Mouse (Mus musculus) CH12.LX (cell line): ENCODE measurements at regions not wholly inside any gene's neighbourhood (a gene's known extent, or its start where the extent isn't known, plus 50 kb on each side); places are given as distances from the start of the nearest gene placed in this dataset.

ENCODE experiments used
- DNase-seq: peaks from one replicate; pipeline ENCODE4 v3.0.0-alpha.2; 2013; ENCODE audit errors: extremely low read depth
- H3K27ac ChIP-seq: 2 replicates; pipeline ENCODE4 v1.5.1; 2012; ENCODE audit warnings: low read depth, mild to moderate bottlenecking, control low read depth, moderate library complexity; ENCODE audit not compliant: insufficient read depth
- H3K27me3 ChIP-seq: replicated peaks from 2 replicates; pipeline ENCODE3; 2012; ENCODE audit warnings: inconsistent platforms
- H3K36me3 ChIP-seq, 2 experiments: replicated peaks in 1 of 2; 2 replicates each; pipeline versions ENCODE3 to v1.6.1; 2012; ENCODE audit warnings: inconsistent platforms in 1 of 2, low read length in 1 of 2, mild to moderate bottlenecking in 1 of 2, mixed read lengths in 1 of 2, moderate library complexity in 1 of 2; ENCODE audit not compliant: control insufficient read depth in 1 of 2, insufficient read depth in 1 of 2
- H3K4me1 ChIP-seq, 2 experiments: 2 replicates each; pipeline ENCODE4 v1.6.1; 2012; ENCODE audit warnings: inconsistent platforms in 1 of 2, moderate library complexity in 1 of 2; ENCODE audit not compliant: insufficient read depth in 2 of 2, control insufficient read depth in 1 of 2
- H3K4me2 ChIP-seq: 2 replicates; pipeline ENCODE4 v1.6.1; 2012; ENCODE audit warnings: low read depth, mild to moderate bottlenecking, control low read depth; ENCODE audit not compliant: poor library complexity, insufficient read depth, severe bottlenecking
- H3K4me3 ChIP-seq, 3 experiments: fragments of 150-350 bp in 1 of 3; sonication (generic) in 1 of 3; replicated peaks in 1 of 3; 2 replicates each; pipeline versions ENCODE3 to v1.5.1; 2011 to 2012; ENCODE audit warnings: low read depth in 2 of 3, low read length in 2 of 3, mild to moderate bottlenecking in 2 of 3, moderate library complexity in 2 of 3, control low read depth in 1 of 3, improper control_type of control experiment in 1 of 3, inconsistent platforms in 1 of 3, mixed read lengths in 1 of 3; ENCODE audit not compliant: poor library complexity in 1 of 3
- H3K79me2 ChIP-seq: replicated peaks from 2 replicates; pipeline ENCODE4 v1.6.1; 2012; ENCODE audit warnings: mild to moderate bottlenecking, moderate library complexity; ENCODE audit not compliant: control insufficient read depth, poor library complexity, insufficient read depth, severe bottlenecking; ENCODE audit errors: extremely low read depth
- H3K9ac ChIP-seq: 2 replicates; pipeline ENCODE4 v1.6.1; 2012; ENCODE audit warnings: low read depth, mild to moderate bottlenecking, control low read depth, moderate library complexity; ENCODE audit not compliant: insufficient read depth
- H3K9me3 ChIP-seq: replicated peaks from 2 replicates; pipeline ENCODE3; 2012; ENCODE audit warnings: low read length, inconsistent platforms, mixed read lengths
- CHD1 ChIP-seq: IDR thresholded peaks from 2 replicates; pipeline ENCODE4 v1.6.1; 2012; ENCODE audit warnings: low read depth, low read length, improper control_type of control experiment, inconsistent platforms
- CHD2 ChIP-seq: IDR thresholded peaks from 2 replicates; pipeline ENCODE4 v1.6.1; 2011; ENCODE audit warnings: low read length, improper control_type of control experiment
- ELF1 ChIP-seq: IDR thresholded peaks from 2 replicates; pipeline ENCODE4 v1.6.1; 2014; ENCODE audit warnings: low read depth, mild to moderate bottlenecking, inconsistent platforms, low read length, improper control_type of control experiment
- GABPA ChIP-seq: IDR thresholded peaks from 2 replicates; pipeline ENCODE4 v1.6.1; 2012; ENCODE audit warnings: low read depth, low read length, improper control_type of control experiment, inconsistent platforms; ENCODE audit not compliant: insufficient replicate concordance
- IRF4 ChIP-seq: IDR thresholded peaks from 2 replicates; pipeline ENCODE4 v1.6.1; 2014; ENCODE audit warnings: low read depth, mild to moderate bottlenecking, inconsistent platforms, low read length, improper control_type of control experiment
- JUN ChIP-seq: IDR thresholded peaks from 2 replicates; pipeline ENCODE4 v1.6.1; 2011; ENCODE audit warnings: low read depth, mild to moderate bottlenecking, low read length, improper control_type of control experiment, moderate library complexity; ENCODE audit not compliant: insufficient read depth
- JUND ChIP-seq: conservative IDR thresholded peaks from 2 replicates; pipeline ENCODE4 v1.6.1; 2011; ENCODE audit warnings: low read depth, low read length, improper control_type of control experiment
- MAFK ChIP-seq: IDR thresholded peaks from 2 replicates; pipeline ENCODE4 v1.6.1; 2011; ENCODE audit warnings: low read length, improper control_type of control experiment; ENCODE audit not compliant: insufficient replicate concordance
- MXI1 ChIP-seq: IDR thresholded peaks from 2 replicates; pipeline ENCODE4 v1.6.1; 2011; ENCODE audit warnings: mild to moderate bottlenecking, low read depth, low read length, improper control_type of control experiment
- NELFE ChIP-seq: IDR thresholded peaks from 2 replicates; pipeline ENCODE4 v1.6.1; 2011; ENCODE audit warnings: low read depth, low read length, improper control_type of control experiment
- NRF1 ChIP-seq: IDR thresholded peaks from 2 replicates; pipeline ENCODE4 v1.6.1; 2014; ENCODE audit warnings: low read depth, mild to moderate bottlenecking, inconsistent platforms, low read length, improper control_type of control experiment, moderate library complexity
- POLR2A ChIP-seq: IDR thresholded peaks from 2 replicates; pipeline ENCODE4 v1.6.1; 2011; ENCODE audit warnings: low read depth, mild to moderate bottlenecking, improper control_type of control experiment, low read length
- POLR2AphosphoS2 ChIP-seq: IDR thresholded peaks from 2 replicates; pipeline ENCODE4 v1.6.1; 2011; ENCODE audit warnings: low read depth, low read length, improper control_type of control experiment
- TCF12 ChIP-seq: IDR thresholded peaks from 2 replicates; pipeline ENCODE4 v1.6.1; 2014; ENCODE audit warnings: low read depth, mild to moderate bottlenecking, inconsistent platforms, low read length, improper control_type of control experiment
- USF1 ChIP-seq: IDR thresholded peaks from 2 replicates; pipeline ENCODE4 v1.6.1; 2014; ENCODE audit warnings: low read depth, mild to moderate bottlenecking, inconsistent platforms, low read length, improper control_type of control experiment
- ZC3H11A ChIP-seq: IDR thresholded peaks from 2 replicates; pipeline ENCODE4 v1.6.1; 2012; ENCODE audit warnings: low read depth, mild to moderate bottlenecking, inconsistent platforms, low read length, improper control_type of control experiment
- ZNF384 ChIP-seq: IDR thresholded peaks from 2 replicates; pipeline ENCODE4 v1.6.1; 2012; ENCODE audit warnings: low read depth, low read length, improper control_type of control experiment, inconsistent platforms
- dilution Hi-C: fragments of 300-500 bp; cut with MboI; formaldehyde crosslinking; loops from 2 replicates; pipeline ENCODE4 v1.14.3; 2020; ENCODE audit warnings: low sequenced_read_pairs; ENCODE audit not compliant: extremely low pct_unique_long_range_greater_than_20kb, extremely low pct_ligation_motif_present
- in situ Hi-C: fragments of 300-500 bp; cut with MboI; formaldehyde crosslinking; loops from 3 replicates; pipeline ENCODE4 v1.14.3; 2019; ENCODE audit warnings: low sequenced_read_pairs, low pct_ligation_motif_present, low pct_unique_long_range_greater_than_20kb, mixed read lengths

GRCm38 (mm10) chr7:111846417-111846816 lies 66.6 kb upstream of the Galnt18 start:
- H3K4me2 ChIP-seq = no peak overlapping the region
- no peak overlapping the region for H3K9ac ChIP-seq
- no peak overlapping the region for H3K27ac ChIP-seq
- no peaks in the 10 kb centered on the region for H3K4me1 ChIP-seq
- peaks cover 1% of the 10 kb centered on the region for H3K9me3 ChIP-seq
- peaks cover 5% of the 10 kb centered on the region for H3K27me3 ChIP-seq
- in situ Hi-C loops = no loop called here
- H3K4me3 ChIP-seq = no peak overlapping the region
- no peaks in the 10 kb centered on the region for H3K36me3 ChIP-seq
- TF ChIP-seq JUN = no peak
- no peak for TF ChIP-seq NELFE
- no peak for TF ChIP-seq ELF1
- TF ChIP-seq CHD2 = no peak
- no peak for TF ChIP-seq IRF4
- no peak for TF ChIP-seq NRF1
- H3K79me2 ChIP-seq = no peaks in the 10 kb centered on the region
- no peak for DNase-seq
- dilution Hi-C loops = no loop called here

DNA sequence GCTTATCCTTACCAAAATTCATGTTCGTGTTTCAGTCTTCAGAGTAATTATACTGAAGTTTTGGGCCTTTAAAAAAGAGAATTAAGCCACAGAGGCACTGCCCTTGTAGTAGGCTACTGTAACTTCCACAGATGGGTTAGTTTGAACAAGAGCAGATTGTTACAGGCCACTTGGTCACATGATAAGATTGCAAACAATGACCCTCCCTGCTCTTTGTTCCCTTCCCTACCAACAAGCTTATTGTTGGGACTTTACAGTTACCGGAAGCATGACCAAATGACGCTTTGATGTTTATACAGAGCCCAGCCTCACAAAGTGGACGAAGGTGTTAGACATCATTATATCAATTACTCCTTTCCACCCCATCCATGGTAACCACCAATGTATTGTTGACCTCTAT lies 63.9 kb upstream of the Galnt18 start:
- Histone ChIP-seq H3K9me3 (peaks cover 1% of the 10 kb centered on the region), H3K9ac (no peak overlapping the region), H3K4me1 (no peaks in the 10 kb centered on the region), H3K36me3 (no peaks in the 10 kb centered on the region), H3K79me2 (no peaks in the 10 kb centered on the region), H3K4me3 (no peak overlapping the region), H3K27me3 (peaks cover 9% of the 10 kb centered on the region), H3K27ac (no peak overlapping the region), H3K4me2 (no peak overlapping the region)
- DNase-seq = no peak
- TF ChIP-seq JUND (no peak), ZC3H11A (no peak), ELF1 (no peak), USF1 (no peak), TCF12 (no peak), MAFK (no peak), GABPA (no peak), POLR2A (no peak), CHD1 (no peak), POLR2AphosphoS2 (no peak), ZNF384 (no peak), MXI1 (no peak)
- dilution Hi-C loops = no loop called here
- in situ Hi-C loops = no loop called here
